Mouse (Mus musculus) layer of hippocampus, postnatal 25 days (tissue): Measurements from ENCODE around the gene Rad51b. TPM values are rescaled to one million over a fixed set of nuclear protein-coding genes. Genes with fewer than 3 reads are reported as not detected.

Experiments
- DNase-seq, 2 experiments: peaks; one replicate each; pipeline ENCODE4 v3.0.0; 2022; ENCODE audit warnings: mixed read lengths in 2 of 2, low spot score in 1 of 2; ENCODE audit errors: extremely low spot score in 1 of 2
- total RNA-seq, 2 experiments: library from RNA; stranded (reverse); gene quantifications; 2 replicates each; pipeline ENCODE4 v1.2.3; 2021

Rad51b gene
- total RNA-seq, 2 experiments from 2014 or later: 0.30 TPM; not detected in 1

DNA sequence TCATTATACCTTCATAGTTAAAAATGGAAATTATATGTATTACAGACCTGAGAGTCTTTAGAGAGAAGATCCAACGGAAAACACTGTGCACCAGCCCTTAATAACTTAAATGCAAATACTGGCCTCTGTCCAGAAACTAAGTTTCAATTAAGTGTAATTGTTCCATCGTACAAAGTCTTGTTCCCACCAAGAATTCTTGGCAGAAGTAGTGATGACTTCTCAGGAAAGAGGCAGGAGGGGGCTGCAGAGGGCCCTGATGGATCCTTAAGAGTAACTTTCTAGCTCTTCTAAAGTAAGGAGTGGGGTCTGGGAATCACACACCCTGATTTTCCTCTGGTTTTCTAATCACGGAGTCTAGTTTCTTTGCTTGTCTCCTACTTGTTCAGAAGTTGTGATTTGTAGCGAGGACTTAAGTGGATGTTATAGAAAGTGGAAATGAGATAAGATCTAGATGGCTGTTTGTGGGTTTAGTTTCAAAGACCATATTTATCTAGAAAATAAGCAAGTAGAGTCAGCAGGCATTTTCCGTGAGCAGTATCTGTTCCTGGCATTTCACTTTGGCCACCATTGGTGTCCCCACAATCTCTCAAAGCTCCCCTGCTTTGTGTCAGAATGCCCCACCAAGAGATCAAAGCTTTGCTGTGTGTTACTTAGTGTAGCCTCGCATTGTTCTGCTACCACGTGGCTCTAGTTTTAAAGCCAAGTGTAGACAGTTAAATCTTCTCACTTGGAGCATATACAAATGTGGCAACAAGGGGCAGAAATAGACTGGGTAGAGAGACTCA lies 132.6 kb downstream of the Rad51b start:
- no peak for DNase-seq

DNA sequence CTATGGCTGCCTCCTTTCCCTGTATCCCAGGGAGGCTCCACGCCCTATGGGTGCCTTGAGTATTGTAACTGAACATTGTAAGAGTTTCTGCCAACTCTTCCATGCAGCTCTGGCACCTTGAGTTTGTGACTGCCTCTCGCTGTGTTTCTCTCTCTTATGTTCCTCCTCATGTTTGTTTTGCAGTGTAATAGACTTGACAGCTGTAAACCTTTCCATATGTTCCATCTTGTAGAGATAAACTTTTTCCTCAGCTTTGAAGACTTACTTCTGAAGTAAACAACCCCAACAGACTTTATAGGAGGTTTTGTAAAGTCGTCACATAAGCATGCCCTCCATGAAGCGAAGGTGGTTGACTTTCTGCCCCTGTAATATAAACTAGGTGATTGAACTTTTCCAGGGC lies 134.1 kb downstream of the Rad51b start:
- DNase-seq: no peak

DNA sequence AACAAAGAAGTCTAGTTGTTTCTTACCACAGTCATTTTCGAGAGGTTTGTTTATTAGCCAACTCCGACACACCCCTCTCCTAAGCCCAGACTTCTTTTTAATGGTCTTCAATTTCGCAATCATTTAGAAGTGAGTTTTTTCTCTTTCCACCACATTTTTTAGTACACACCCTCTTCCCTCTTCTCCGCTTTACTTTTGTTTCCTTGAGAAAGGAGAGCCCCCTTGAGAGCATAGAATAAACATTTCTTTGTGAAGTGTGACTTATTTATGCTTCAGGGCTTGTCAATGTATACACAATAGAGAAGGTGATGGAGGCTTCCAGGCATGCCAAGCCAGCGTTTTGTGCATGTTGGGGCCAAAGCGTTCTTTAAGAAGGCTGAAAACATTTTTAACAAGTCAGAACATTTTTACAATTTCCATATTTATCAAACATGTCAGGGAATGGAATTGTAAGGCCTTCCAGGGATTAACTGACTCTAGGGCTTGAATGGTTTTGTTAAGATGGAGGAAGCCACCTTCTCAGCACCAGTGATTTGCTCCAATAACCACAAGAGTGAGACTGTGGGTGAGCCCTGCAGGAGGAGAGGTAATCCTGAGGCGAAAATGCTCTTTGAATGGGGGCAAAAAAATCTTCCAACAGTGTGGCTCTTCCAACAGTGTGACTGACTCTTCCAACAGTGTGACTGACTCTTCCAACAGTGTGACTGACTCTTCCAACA lies 136.8 kb downstream of the Rad51b start:
- DNase-seq: no peak

DNA sequence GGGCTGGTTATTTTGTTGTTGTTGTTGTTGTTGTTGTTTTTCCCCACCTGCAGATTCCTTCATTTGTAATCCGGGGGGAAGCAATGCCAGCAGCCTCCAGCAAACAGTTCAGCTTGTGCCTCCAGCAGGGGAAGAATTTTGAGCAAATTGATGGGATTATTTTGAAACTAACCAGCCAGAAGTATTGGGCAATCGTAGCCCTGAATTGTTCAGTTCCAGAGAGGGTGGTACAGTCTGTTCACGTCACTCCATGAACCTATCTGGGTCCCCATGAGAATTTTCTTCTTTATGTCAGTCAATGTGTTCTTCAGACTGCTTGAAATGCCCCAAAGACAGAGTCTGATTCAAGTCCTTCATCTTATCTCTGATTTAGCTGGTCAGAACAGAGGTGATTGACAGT lies 138.4 kb downstream of the Rad51b start:
- no peak for DNase-seq

DNA sequence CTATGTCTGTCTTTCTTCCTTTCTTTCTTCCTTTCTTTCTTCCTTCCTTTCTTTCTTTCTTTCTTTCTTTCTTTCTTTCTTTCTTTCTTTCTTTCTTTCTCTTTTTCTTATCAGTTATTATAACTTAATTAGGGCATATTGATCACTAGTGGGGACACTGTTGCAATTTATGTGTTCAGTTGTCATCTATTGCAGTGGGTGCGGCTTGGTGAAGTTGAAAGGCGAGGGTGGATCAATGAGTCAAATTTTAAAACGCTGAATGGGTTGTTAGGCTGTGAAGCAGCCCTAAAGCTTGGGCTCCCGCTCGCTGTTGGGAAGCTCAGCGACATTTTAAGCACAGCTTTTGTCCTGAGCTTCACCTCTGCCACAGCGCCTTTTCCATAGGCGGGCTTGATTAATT lies 139.0 kb downstream of the Rad51b start:
- no peak for DNase-seq

DNA sequence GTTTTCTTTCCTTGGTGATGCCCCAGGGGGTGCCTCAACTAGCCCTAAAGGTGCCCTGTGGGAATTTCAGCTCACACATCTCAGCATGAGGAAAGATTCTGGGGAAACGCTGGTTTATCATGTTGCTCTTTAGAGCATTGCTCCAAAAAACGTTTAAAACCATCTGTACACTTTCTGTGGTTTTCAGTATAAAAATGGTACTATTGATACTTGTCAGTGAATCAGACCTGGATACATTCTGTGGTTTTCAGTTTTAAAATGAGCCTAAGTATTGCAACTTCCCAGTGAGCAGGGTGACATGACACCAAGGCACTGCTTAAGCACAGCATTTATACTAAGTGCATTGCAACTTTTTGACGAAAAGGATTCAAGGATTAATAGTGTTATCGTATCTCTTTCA lies 139.8 kb downstream of the Rad51b start:
- no peak for DNase-seq

DNA sequence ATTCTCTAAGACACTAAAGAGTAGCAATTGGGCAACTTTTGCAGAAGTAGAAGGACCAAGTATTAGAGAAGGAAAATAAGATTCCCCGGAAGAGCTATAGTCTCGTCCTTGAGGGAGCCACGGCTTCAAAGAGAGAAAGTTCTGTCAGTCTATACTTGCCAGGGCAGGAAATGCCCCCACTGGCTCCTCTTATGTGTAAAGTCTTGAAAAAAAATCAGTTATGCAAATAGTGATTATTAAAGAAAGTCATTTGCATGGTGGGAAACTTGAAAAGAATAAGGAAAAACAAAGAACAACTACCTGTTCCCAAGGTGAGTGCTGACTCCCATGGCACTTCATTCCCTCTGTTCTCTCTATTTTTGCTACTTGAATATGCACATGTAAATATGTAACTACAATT lies 140.5 kb downstream of the Rad51b start:
- DNase-seq: no peak

DNA sequence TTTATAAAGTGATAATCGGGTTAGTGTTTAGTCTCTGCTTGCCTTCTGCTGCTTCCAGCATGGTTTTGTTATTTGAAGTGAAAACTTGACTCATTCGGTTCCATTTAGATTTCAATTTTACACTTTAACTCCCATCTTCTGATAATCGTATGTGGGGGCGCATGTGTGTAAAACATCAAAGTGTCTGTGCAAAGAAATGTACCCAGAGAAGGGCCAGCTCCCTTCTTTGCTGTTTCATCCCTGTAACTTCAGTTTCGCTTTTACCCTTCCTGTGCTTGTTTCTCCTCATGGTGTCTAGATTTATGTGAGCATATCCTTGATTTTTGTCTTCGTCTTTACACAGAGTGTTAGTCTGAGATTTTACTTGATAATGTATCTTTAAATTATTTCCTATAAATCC lies 142.9 kb downstream of the Rad51b start:
- no peak for DNase-seq

DNA sequence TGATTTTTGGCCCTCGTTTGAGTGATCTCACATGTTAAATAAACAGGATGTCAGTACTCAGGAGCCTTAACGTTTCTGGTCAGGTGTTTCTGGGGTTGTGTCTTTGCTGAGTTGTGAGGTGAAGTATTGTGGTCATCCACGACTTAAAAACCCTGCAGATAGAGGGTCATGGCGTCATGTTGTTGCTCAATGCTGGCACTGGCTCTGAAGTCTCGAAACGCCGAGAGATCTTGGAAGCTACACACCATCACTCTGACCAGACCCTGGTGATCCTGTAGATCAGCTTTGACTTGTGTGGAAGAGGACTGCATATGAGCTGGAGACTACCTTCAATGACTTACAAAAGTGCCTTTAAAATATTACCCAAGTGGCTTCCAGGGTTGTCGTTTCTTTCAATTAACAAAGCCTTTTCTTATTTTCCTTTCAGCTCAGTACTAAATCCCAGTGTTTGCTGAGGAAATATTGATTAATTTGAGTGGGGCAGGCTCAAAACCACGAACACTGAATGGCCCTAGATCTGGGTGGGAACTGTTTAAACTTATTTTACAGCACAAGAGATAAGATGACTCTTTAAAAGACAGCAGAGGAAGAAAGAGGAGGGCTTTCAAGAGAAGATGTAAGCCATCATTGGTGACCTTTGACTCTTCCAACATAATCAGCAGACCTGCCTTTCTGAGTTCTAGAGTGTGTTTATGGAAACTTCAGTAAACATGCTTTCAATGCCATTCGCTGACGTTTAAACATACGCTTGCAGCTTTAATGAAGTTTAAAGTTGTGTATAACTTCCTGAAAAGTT lies 144.3 kb downstream of the Rad51b start:
- no peak for DNase-seq

DNA sequence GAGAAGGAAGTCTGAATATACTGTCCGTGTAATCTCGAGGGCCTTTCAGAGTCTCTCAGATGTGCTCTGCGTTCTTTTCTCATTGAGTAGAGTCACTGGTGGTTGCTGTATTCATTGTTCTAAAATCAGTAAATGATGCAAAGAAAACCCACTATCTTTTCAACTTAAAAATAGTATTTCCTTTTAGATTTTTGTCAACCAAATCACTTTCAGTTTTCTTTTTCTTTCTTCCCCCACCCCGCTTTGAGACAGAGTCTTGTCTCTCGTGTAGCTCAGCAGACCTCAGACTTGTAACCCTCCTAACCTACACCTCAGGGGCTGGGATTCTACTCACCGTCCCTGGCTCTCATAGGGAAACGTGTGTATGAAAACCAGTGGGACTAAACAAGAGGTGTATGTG lies 145.0 kb downstream of the Rad51b start:
- DNase-seq: no peak

DNA sequence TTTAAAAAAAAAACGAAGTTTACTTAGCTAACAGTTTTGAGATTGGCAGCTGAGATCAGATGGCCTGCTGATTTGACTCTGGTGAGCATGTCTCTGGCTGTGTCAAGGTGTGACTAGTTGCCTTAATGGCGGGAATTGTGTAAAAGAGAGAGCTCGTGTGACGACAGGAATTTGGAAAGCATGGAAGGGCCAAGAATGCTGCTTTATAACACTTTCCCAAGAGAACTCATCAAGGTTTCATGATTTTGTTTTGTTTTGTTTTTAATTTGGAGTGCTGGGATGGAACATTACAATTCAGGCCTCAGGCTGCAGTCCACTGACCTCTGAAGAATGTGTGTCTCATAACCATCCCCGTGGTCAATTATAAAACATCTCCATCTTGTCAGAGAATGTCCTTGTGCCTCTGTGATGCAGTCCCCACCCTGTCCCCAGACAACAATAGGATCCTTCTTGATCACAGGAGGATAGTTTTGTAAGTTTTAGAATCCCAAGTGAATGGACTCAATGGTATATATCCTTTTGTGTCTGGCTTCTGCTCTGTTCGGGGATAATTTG lies 145.8 kb downstream of the Rad51b start:
- no peak for DNase-seq

DNA sequence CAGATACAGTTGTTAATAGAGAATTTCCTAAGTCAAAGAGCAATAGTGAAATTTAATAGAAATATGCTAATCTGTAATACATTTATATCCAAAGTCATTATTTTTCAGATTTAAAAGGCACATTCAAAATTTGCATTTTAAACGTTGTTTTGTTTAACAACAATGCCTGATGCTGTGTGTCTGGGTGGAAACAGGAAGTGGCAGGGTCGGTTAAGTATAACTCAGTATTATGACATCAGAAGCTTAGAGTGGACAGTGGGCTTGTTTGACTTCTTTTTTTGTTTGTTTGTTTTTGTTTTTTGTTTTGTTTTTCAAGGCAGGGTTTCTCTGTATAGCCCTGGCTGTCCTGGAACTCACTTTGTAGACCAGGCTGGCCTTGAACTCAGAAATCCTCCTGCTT lies 147.6 kb downstream of the Rad51b start:
- no peak for DNase-seq

DNA sequence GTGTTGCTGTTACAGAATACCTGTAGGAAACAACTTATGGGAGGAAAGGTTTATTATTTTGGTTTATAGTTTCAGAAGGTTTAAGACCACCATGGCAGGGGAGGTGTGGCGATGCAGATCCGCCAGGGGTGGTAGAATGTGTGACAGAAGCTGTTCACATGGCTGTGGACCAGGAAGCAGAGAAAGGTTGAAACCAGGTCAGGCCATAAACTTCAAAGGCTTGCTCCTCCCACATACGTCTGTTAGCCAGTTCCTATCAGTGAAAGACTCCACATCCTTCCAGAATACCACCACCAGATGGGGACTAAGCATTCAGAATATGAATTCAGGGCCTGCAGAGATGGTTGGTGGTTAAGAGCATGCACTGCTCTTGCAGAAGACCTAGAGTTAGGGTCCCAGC lies 150.0 kb downstream of the Rad51b start:
- DNase-seq: no peak

DNA sequence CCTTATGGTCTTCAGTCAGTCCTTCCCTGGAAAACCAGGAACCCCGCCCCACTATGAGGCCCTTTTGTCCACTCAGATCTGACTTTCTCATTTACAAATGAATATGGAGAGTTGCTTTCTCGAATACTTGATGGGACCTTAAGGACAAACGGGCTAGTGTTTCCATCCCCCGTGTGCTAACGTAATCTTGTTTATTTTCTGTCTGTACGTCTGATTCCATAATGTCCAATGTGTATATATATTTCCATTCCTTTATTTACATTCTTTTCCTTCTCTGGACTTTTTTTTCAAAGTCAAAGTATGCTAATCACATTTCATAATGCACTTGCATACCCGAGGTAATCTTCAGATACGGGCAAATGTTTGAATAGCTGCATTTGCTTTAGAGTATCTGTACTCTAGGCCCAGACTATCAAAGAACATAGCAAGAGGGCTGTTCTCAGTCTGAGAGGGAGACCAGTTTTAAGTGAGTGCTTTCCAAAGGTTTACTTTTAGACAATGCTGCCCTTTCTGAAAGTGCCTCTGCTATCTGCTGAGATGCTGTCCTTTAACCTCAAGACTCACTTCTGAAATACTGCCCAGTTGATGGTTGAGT lies 152.8 kb downstream of the Rad51b start:
- no peak for DNase-seq

DNA sequence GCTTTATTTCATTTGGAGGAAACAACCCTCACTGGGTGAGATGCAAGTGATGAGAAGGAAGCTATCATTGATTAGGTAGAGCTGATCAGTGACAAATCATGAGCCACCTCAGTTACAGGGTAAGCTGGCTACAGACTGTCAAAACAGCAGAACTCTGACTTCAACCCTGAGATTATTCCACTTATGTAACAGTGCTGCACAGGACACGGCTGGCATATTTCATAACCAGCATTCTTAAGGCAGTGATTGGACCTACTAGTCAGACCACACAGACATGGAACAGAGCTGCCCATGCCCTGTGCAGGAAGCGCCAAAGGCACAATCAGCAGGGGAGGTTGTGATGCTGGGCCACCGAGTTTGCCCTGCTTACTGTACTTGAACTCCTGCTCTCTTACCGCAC lies 155.8 kb downstream of the Rad51b start:
- no peak for DNase-seq

DNA sequence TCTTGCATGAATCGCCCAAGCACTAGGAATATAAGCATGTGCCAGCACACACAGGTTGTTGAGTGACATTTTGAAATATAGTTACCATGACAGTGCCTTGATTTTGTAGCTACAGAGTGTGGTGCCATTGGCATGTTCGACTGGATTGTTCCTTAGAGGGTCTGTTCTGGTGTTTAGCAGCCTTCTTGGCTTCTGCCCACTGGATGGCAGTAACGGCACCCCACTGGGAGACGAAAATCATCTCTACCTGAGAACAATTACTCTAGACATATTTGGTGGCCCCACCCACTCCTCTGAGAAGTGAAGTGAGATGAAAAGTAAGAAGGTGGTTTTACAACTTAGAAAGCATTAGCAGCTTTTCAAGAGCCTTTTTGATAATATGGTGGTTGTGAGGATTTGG lies 156.9 kb downstream of the Rad51b start:
- no peak for DNase-seq

DNA sequence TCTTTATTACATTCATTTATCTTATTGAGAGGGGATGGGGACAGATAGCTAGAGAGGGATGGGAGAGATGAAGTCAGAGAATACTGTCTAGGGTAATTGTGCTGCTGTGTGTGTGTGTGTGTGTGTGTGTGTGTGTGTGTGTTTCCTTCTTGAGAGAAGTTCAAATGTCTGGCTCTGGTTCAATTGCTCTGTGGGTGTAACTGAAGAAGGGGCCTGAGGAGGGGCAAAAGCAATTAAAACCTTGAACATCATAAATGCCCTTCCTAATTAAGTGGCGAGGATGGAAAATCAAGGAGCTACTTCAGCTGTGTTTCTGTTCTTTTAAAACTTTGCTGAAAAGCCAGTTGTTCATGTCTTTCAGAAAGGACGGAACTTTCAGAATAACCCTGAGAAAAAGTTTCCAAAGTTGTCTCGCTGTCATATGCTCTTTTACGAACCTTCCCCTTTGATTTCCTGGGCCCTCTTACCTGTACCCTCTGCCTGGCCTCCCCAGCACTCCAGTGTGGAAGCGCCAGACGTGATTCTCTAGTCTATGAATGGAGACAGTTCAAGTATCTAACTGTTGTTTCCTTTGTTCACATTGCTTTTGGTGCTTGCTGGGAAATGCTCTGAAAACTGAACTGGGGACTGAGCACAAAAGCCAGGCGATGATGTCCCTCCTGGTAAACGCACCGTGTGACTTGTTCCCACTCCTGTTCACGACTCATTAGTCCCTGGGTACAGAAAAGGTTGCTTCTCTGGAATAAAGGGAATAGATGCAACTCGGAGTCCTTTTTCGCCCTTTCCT lies 158.2 kb downstream of the Rad51b start:
- DNase-seq: no peak

DNA sequence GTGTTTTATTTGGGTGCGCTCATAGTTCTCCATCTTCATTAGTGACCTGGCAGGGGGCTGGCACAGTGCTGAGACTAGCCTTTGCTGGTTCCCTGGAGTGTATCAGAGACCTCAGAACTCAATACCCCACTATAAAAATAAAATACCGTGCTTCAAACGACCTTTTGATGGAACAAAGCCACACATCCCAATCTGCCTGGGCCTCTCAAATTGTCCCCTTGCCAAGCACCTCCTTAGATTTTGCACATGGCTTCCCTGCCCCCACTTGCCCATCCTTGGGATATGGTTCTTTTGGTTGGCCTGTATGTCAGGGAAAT lies 158.7 kb downstream of the Rad51b start:
- no peak for DNase-seq

DNA sequence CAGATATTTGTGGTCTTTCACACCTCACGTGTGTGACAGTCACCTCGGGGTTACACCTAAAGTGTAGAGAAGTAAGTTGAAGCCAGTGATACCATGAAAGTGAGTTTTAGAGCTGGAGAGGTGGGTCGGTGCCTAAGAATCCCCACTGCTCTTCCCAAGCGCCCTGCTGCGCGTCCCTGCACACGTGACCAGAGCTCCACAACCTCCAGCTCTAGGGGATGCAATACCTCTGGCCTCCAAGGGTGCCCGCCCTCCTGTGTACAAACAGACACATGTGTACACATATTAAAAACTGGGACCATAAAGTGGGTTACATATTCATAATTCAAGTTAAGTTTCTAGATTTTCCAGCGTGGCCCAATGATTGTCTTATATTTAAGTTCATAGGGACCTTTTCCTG lies 159.2 kb downstream of the Rad51b start:
- DNase-seq: no peak

DNA sequence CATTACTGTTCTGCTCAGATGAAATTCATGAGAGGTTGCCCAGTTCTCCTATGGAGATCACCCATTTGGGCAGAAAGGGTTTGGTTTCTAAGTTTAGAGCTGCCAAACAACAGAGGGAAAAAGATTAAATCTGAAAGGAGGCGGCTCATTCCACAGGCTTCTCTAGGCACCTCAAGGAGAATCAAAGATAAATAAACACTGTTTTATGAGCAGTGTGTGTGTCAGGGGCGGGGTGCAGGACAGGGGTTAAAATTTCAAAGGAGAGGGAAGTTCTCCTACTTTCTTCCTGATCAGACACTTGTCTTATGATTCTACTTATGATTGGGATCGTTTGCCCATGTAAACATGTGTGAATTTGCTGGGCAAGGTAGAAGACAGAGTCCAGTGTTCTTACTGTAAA lies 166.3 kb downstream of the Rad51b start:
- DNase-seq: no peak
